Mouse (Mus musculus) spleen, adult 2 months (tissue): ENCODE data around the gene Ppp1r3d. TPM values are rescaled to one million over a fixed set of nuclear protein-coding genes. Genes with fewer than 3 reads are reported as not detected.

Experiments
- DNase-seq, 2 experiments: peaks; one replicate each; pipeline versions ENCODE4 v3.0.0 to v3.0.0-alpha.2; 2012 to 2021; ENCODE audit warnings: low spot score in 2 of 2, low read depth in 1 of 2
- H3K27ac ChIP-seq: fragments of 200-500 bp; 2 replicates; pipeline ENCODE4 v1.5.1; 2012; ENCODE audit warnings: low read length, inconsistent platforms; ENCODE audit not compliant: insufficient read depth
- H3K27me3 ChIP-seq: fragments of 200-500 bp; 2 replicates; pipeline ENCODE4 v1.6.1; 2012; ENCODE audit warnings: mild to moderate bottlenecking, moderate library complexity, low read length, inconsistent platforms; ENCODE audit not compliant: control insufficient read depth, insufficient read depth
- H3K36me3 ChIP-seq: fragments of 200-500 bp; 2 replicates; pipeline ENCODE4 v1.6.1; 2012; ENCODE audit warnings: mild to moderate bottlenecking, low read length, inconsistent platforms; ENCODE audit not compliant: control insufficient read depth, insufficient read depth
- H3K4me1 ChIP-seq: fragments of 200-500 bp; 2 replicates; pipeline ENCODE4 v1.6.1; 2011; ENCODE audit warnings: inconsistent platforms; ENCODE audit not compliant: control insufficient read depth, insufficient read depth, insufficient read length
- H3K4me3 ChIP-seq: fragments of 200-500 bp; 2 replicates; pipeline ENCODE4 v1.5.1; 2011; ENCODE audit warnings: mild to moderate bottlenecking, inconsistent platforms; ENCODE audit not compliant: insufficient read depth, insufficient read length; ENCODE audit errors: extremely low read depth
- CTCF ChIP-seq: fragments of 200-500 bp; IDR thresholded peaks from 2 replicates; pipeline ENCODE4 v1.5.1; 2011; ENCODE audit warnings: mild to moderate bottlenecking, inconsistent platforms; ENCODE audit not compliant: insufficient read depth, insufficient read length, insufficient replicate concordance; ENCODE audit errors: extremely low read depth
- POLR2A ChIP-seq: fragments of 200-500 bp; IDR thresholded peaks from 2 replicates; pipeline ENCODE4 v1.6.1; 2011; ENCODE audit warnings: low read depth, low read length, inconsistent platforms
- WGBS: fragments of 180-500 bp; shearing (Covaris S2); methylation state at CpG from one replicate; pipeline ENCODE4 v1.1.7; 2018; 5-methylcytosine and 5-hydroxymethylcytosine counted together
- polyA plus RNA-seq: library from polyadenylated mRNA; depleted of rRNA; stranded (reverse); fragments of >200 nt; gene quantifications from 2 replicates; pipeline ENCODE4 v1.2.3, GENCODE M21; 2012

The Ppp1r3d gene
- polyA plus RNA-seq, 1 experiment = 1.7 TPM

GRCm38 (mm10) chr2:178437311-178437710 is 23.0 kb upstream of the Ppp1r3d start:
- Histone ChIP-seq H3K27me3 (no peaks in the 10 kb centered on the region), H3K36me3 (no peaks in the 10 kb centered on the region), H3K4me3 (no peak overlapping the region), H3K27ac (no peak overlapping the region), H3K4me1 (no peaks in the 10 kb centered on the region)
- TF ChIP-seq POLR2A (no peak), CTCF (no peak)
- no peak for DNase-seq
- 85% methylated on average over 9 of the region's 9 CpGs for WGBS

GRCm38 (mm10) chr2:178433903-178434302 is 19.6 kb upstream of the Ppp1r3d start:
- H3K27ac ChIP-seq = no peak overlapping the region
- no peaks in the 10 kb centered on the region for H3K27me3 ChIP-seq
- TF ChIP-seq POLR2A = no peak
- TF ChIP-seq CTCF = no peak
- DNase-seq = no peak
- no peaks in the 10 kb centered on the region for H3K4me1 ChIP-seq
- no peak overlapping the region for H3K4me3 ChIP-seq
- no peaks in the 10 kb centered on the region for H3K36me3 ChIP-seq
- 91% methylated on average over 2 of the region's 2 CpGs for WGBS

- no peak for DNase-seq
- Histone ChIP-seq H3K36me3 (no peaks in the 10 kb centered on the region), H3K4me3 (no peak overlapping the region), H3K27me3 (no peaks in the 10 kb centered on the region), H3K27ac (no peak overlapping the region), H3K4me1 (no peaks in the 10 kb centered on the region)
- WGBS = 80% methylated on average over 2 of the region's 2 CpGs
- TF ChIP-seq CTCF (no peak), POLR2A (no peak)
Observed at GRCm38 (mm10) chr2:178433495-178433894, 19.2 kb upstream of the Ppp1r3d start.

GRCm38 (mm10) chr2:178430231-178430630 is 16.0 kb upstream of the Ppp1r3d start, which contains the start of gene Cdh26:
Gene Cdh26 (plus strand): TSS chr2:178430531.
- Histone ChIP-seq H3K27me3 (no peaks in the 10 kb centered on the region), H3K4me3 (no peak within 1 kb of the TSS), H3K27ac (no peak within 1 kb of the TSS), H3K4me1 (no peaks in the 10 kb centered on the region), H3K36me3 (no peaks in the 10 kb centered on the region)
- WGBS = 95% methylated on average over 4 of the region's 4 CpGs
- no peak for DNase-seq
- TF ChIP-seq CTCF (no peak), POLR2A (no peak)

- no peak for DNase-seq
- Histone ChIP-seq H3K36me3 (no peaks in the 10 kb centered on the region), H3K27ac (no peak overlapping the region), H3K4me3 (no peak overlapping the region), H3K4me1 (no peaks in the 10 kb centered on the region), H3K27me3 (no peaks in the 10 kb centered on the region)
- 89% methylated on average over 6 of the region's 6 CpGs for WGBS
- TF ChIP-seq POLR2A (no peak), CTCF (no peak)
Observed at GRCm38 (mm10) chr2:178429426-178429825, 15.2 kb upstream of the Ppp1r3d start.

GRCm38 (mm10) chr2:178428676-178429075 is 14.4 kb upstream of the Ppp1r3d start:
- H3K4me1 ChIP-seq = no peaks in the 10 kb centered on the region
- no peak for TF ChIP-seq POLR2A
- TF ChIP-seq CTCF = no peak
- DNase-seq = no peak
- H3K36me3 ChIP-seq = no peaks in the 10 kb centered on the region
- 83% methylated on average over 4 of the region's 4 CpGs for WGBS
- no peaks in the 10 kb centered on the region for H3K27me3 ChIP-seq
- no peak overlapping the region for H3K27ac ChIP-seq
- no peak overlapping the region for H3K4me3 ChIP-seq

- DNase-seq = no peak
- TF ChIP-seq CTCF (no peak), POLR2A (no peak)
- Histone ChIP-seq H3K27ac (no peak overlapping the region), H3K4me3 (no peak overlapping the region), H3K36me3 (no peaks in the 10 kb centered on the region), H3K4me1 (no peaks in the 10 kb centered on the region), H3K27me3 (no peaks in the 10 kb centered on the region)
- 78% methylated on average over 9 of the region's 9 CpGs for WGBS
Observed at GRCm38 (mm10) chr2:178428183-178428582, 13.9 kb upstream of the Ppp1r3d start.
